Mouse (Mus musculus): ENCODE data around the gene Ccdc169. TPM values are rescaled to one million over a fixed set of nuclear protein-coding genes. Genes with fewer than 3 reads are reported as not detected.

The Ccdc169 gene
- total RNA-seq, 4 experiments from 2014 or later: not detected

- no peak for DNase-seq (ENCODE audit: low spot score in 2 of 2)
Measured at GRCm38 (mm10) chr3:55122336-55122870, 14.7 kb upstream of the Ccdc169 start.

GRCm38 (mm10) chr3:55123064-55123463, 14.1 kb upstream of the Ccdc169 start:
- no peak for DNase-seq (ENCODE audit: low spot score in 2 of 2)

- DNase-seq (ENCODE audit: low spot score in 2 of 2): no peak
Measured at GRCm38 (mm10) chr3:55129181-55129692, 7.9 kb upstream of the Ccdc169 start.

GRCm38 (mm10) chr3:55131576-55132233, 5.4 kb upstream of the Ccdc169 start:
- DNase-seq (ENCODE audit: low spot score in 2 of 2): no peak

- no peak for DNase-seq (ENCODE audit: low spot score in 2 of 2)
Measured at GRCm38 (mm10) chr3:55139837-55140236, 2.7 kb downstream of the Ccdc169 start.

DNA sequence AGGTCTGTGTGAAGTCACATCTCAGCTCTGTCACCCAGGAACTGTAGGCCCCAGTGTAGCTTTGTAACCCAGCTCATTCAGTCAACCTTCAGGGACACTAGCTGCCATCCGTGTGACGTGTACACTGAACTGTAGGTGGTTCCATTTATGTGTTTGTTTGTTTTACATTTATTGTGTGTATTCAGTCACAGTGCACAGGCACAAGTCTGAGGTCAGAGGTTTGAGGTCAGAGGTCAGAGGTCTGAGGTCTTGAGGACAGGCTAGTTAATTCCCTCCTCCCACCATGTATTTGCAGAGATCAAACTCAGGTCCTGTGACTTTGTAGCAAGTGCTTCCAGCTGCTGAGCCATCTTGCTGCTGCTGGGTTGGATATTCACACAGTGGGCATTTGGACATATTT, 4.3 kb downstream of the Ccdc169 start:
- DNase-seq (ENCODE audit: low spot score in 2 of 2): no peak

DNA sequence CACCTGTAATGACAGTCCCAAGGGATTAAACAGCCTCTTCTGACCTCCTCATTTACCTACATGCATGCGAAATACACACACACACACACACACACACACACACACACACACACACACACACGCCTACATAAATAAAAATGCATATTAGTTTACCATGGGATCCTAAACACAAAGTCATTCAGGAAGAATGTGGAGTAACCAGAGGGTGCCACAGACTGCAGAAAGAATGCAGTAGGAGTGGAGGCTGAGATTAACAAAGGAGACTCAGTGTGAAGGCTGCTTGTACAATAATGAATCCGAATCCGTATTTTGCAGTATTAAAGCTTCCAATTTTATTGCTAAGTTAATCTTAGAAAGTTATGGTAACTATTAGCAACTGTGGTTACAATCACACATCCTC, 7.8 kb downstream of the Ccdc169 start:
- DNase-seq (ENCODE audit: low spot score in 2 of 2): no peak

GRCm38 (mm10) chr3:55146441-55146840, 9.3 kb downstream of the Ccdc169 start:
- DNase-seq (ENCODE audit: low spot score in 2 of 2): no peak

- no peak for DNase-seq (ENCODE audit: low spot score in 2 of 2)
Measured at GRCm38 (mm10) chr3:55147156-55147555, 10.0 kb downstream of the Ccdc169 start.

GRCm38 (mm10) chr3:55148091-55148490, 11.0 kb downstream of the Ccdc169 start:
- DNase-seq (ENCODE audit: low spot score in 2 of 2): no peak

GRCm38 (mm10) chr3:55151656-55152433, 14.7 kb downstream of the Ccdc169 start:
- DNase-seq (ENCODE audit: low spot score in 2 of 2): peak in 1 of 2 experiments; percentile 10

- no peak for DNase-seq (ENCODE audit: low spot score in 2 of 2)
Measured at GRCm38 (mm10) chr3:55152673-55153334, 15.7 kb downstream of the Ccdc169 start.

DNA sequence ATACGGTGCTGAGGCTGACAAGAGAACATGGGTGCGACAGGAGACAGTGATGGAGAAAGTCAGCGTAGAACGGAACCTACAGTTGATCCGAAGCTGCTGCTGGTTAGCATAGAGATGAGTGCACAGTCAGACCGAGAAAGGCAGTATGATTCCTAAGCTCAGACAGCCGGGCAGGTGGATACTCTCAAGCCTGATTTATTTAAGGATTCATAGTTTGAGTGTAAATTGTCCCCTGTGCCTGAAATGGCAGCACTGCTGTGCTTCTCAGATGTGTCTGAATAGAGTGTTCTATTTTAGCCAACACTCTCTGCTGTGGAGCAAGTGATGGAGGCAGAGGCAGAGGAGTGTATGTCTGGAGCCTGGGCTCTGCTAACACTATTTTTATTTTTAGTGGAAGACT, 17.0 kb downstream of the Ccdc169 start:
- no peak for DNase-seq (ENCODE audit: low spot score in 2 of 2)

GRCm38 (mm10) chr3:55157413-55157812, 20.3 kb downstream of the Ccdc169 start:
- no peak for DNase-seq (ENCODE audit: low spot score in 2 of 2)

GRCm38 (mm10) chr3:55161144-55161543, 24.0 kb downstream of the Ccdc169 start:
- no peak for DNase-seq (ENCODE audit: low spot score in 2 of 2)

- no peak for DNase-seq (ENCODE audit: low spot score in 2 of 2)
Measured at GRCm38 (mm10) chr3:55163510-55163909, 26.4 kb downstream of the Ccdc169 start.

GRCm38 (mm10) chr3:55172478-55172877, 35.3 kb downstream of the Ccdc169 start:
- no peak for DNase-seq (ENCODE audit: low spot score in 2 of 2)

DNA sequence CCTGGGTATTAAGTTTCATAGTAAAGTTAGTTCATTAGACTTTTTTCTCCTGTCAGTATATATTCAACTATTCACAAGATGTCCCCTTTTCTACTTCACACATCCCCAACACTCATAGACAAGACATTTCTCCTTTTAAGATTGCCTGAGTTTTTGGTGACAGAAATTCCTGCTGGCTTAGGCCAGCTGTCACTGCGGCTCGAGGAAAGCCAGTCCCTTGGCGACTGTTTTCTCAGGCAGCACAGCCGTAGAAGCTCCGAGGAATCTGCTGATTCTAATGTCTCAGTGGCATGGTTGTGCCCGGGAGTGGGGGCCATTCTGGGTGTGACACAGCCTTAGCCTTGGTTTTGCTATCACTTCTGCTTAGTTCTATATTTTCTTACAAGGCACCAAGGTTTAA, 40.1 kb downstream of the Ccdc169 start:
- no peak for DNase-seq (ENCODE audit: low spot score in 2 of 2)

DNA sequence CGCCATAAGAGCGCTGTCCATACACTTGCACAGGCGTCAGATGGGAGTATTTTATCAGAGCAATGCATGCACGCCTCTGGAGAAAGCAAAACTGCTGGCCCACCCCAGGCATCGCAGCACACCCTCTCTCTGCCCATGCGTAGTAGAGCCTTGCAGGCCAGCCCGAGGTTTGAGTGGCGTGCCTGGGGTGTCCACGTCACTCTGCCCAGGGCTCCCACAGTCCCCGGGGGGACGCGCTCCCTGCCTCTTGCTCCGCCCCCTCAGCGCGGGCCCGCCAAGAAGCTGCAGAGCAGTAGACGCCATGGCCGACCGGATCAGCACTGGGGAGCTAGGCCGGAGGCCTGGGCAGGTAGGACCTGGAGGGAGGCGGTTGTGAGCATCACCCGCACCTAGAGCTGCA, 44.6 kb downstream of the Ccdc169 start, which contains the start of gene Sohlh2:
Gene Sohlh2 (plus strand): TSS at position 263 of the 400 bp plus-strand sequence.
- DNase-seq (ENCODE audit: low spot score in 2 of 2): no peak

- no peak for DNase-seq (ENCODE audit: low spot score in 2 of 2)
Measured at GRCm38 (mm10) chr3:55191668-55192067, 54.5 kb downstream of the Ccdc169 start.

DNA sequence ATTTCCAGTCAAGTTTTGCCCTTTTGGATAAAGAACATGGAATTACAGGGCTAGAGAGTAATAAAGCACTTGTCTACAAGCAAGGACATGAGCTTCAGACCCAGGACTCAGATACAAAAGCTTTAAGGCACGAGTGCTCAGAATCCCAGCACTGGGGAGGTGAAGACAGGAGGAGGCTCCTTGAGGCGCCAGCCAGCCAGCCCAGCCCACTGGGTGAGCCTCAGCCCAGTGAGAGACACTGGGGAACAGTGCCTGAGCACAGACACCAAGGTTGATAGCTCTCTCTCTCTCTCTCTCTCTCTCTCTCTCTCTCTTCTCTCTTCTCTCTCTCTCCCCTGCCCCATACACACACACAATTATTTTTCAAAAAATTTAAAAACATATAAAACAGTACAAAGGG, 56.2 kb downstream of the Ccdc169 start:
- DNase-seq (ENCODE audit: low spot score in 2 of 2): no peak

- DNase-seq (ENCODE audit: low spot score in 2 of 2): no peak
Measured at GRCm38 (mm10) chr3:55194792-55195191, 57.7 kb downstream of the Ccdc169 start.

Data from gastrocnemius, adult 8-10 months (tissue).